Mouse (Mus musculus) liver, embryonic 11.5 days (tissue): ENCODE data around the gene Mrc1. TPM values are rescaled to one million over a fixed set of nuclear protein-coding genes. Genes with fewer than 3 reads are reported as not detected.

Experiments
- ATAC-seq: fragments of 200-750 bp; cut with Nextera tagmentation; replicated peaks from 2 replicates; pipeline ENCODE4 v1.8.0; 2017; ENCODE audit warnings: moderate number of reproducible peaks, mild to moderate bottlenecking, moderate TSS enrichment, moderate library complexity; ENCODE audit not compliant: low FRiP score
- DNase-seq: peaks from one replicate; pipeline ENCODE4 v3.0.0-alpha.2; 2017; ENCODE audit warnings: low spot score
- H3K27ac ChIP-seq: fragments of 300-500 bp; sonication (generic); 2 replicates; pipeline ENCODE4 v1.5.1; 2014; ENCODE audit warnings: mild to moderate bottlenecking, low read depth, low read length, control low read depth
- H3K27me3 ChIP-seq: fragments of 300-500 bp; sonication (generic); replicated peaks from 2 replicates; pipeline ENCODE4 v1.6.1; 2014; ENCODE audit warnings: low read length, mixed read lengths; ENCODE audit not compliant: control insufficient read depth, insufficient read depth
- H3K36me3 ChIP-seq: fragments of 300-500 bp; sonication (generic); 2 replicates; pipeline ENCODE4 v1.6.1; 2014; ENCODE audit warnings: mild to moderate bottlenecking, low read length, moderate library complexity, mixed read lengths; ENCODE audit not compliant: control insufficient read depth, insufficient read depth
- H3K4me1 ChIP-seq: fragments of 300-500 bp; sonication (generic); replicated peaks from 2 replicates; pipeline ENCODE4 v1.6.1; 2014; ENCODE audit warnings: low read length, mixed read lengths; ENCODE audit not compliant: control insufficient read depth, insufficient read depth
- H3K4me2 ChIP-seq: fragments of 300-500 bp; sonication (generic); 2 replicates; pipeline ENCODE4 v1.6.1; 2014; ENCODE audit warnings: mild to moderate bottlenecking, control low read depth, moderate library complexity
- H3K4me3 ChIP-seq: fragments of 300-500 bp; sonication (generic); 2 replicates; pipeline ENCODE4 v1.5.1; 2014; ENCODE audit warnings: low read depth, low read length, control low read depth
- H3K9ac ChIP-seq: fragments of 300-500 bp; sonication (generic); 2 replicates; pipeline ENCODE4 v1.6.1; 2014; ENCODE audit warnings: low read depth, low read length, control low read depth
- H3K9me3 ChIP-seq: fragments of 300-500 bp; sonication (generic); 2 replicates; pipeline ENCODE4 v1.6.1; 2016; ENCODE audit warnings: low read length, inconsistent platforms, mixed read lengths; ENCODE audit not compliant: control insufficient read depth
- WGBS: fragments of 180-500 bp; shearing (Covaris S2); extraction: QIAGEN DNeasy Blood & Tissue Kit; methylation state at CpG from one replicate; pipeline ENCODE4 v1.1.7; 2014; 5-methylcytosine and 5-hydroxymethylcytosine counted together
- microRNA counts: library from miRNA; unstranded; fragments of <30 nt; microRNA quantifications from one replicate; lab custom pipeline; 2015
- microRNA-seq: library from miRNA; unstranded; fragments of <30 nt; microRNA quantifications from one replicate; pipeline ENCODE4, GENCODE M21; 2017; ENCODE audit warnings: borderline number of aligned reads
- polyA plus RNA-seq: library from polyadenylated mRNA; unstranded; fragments of >200 nt; fragmentation: Nextera tagmentation; extraction: Ambion mirVana; gene quantifications from 2 replicates; pipeline ENCODE4 v1.2.1, GENCODE M21; 2014

Gene Mrc1
- polyA plus RNA-seq, 1 experiment from 2014 or later = 9.0 TPM

- H3K9ac ChIP-seq = no peak overlapping the region
- no peak for ATAC-seq
- H3K27ac ChIP-seq = no peak overlapping the region
- H3K36me3 ChIP-seq = no peaks in the 10 kb centered on the region
- H3K4me3 ChIP-seq = no peak overlapping the region
- no peak for DNase-seq
- H3K9me3 ChIP-seq = no peaks in the 10 kb centered on the region
- H3K4me1 ChIP-seq = no peaks in the 10 kb centered on the region
- 64% methylated on average over 4 of the region's 4 CpGs for WGBS
- no peak overlapping the region for H3K4me2 ChIP-seq
- H3K27me3 ChIP-seq = no peaks in the 10 kb centered on the region
Observed at GRCm38 (mm10) chr2:14312505-14313380, 83.6 kb downstream of the Mrc1 start.

DNA sequence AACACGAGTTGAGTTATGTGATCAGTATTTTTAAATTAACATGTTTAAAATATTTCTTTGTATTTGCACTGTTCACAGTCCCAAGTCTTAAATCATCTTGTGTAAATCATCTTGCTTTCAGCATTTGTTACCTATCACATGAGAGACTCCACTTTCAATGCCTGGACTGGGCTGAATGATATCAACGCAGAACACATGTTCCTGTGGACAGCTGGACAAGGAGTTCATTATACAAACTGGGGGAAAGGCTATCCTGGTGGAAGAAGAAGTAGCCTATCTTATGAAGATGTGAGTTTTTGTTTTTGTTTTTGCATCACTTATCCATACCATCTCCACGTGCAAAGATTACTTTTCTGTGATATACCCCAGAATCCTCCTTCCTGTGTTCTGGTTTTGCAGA is 85.9 kb downstream of the Mrc1 start:
- ATAC-seq = no peak

DNA sequence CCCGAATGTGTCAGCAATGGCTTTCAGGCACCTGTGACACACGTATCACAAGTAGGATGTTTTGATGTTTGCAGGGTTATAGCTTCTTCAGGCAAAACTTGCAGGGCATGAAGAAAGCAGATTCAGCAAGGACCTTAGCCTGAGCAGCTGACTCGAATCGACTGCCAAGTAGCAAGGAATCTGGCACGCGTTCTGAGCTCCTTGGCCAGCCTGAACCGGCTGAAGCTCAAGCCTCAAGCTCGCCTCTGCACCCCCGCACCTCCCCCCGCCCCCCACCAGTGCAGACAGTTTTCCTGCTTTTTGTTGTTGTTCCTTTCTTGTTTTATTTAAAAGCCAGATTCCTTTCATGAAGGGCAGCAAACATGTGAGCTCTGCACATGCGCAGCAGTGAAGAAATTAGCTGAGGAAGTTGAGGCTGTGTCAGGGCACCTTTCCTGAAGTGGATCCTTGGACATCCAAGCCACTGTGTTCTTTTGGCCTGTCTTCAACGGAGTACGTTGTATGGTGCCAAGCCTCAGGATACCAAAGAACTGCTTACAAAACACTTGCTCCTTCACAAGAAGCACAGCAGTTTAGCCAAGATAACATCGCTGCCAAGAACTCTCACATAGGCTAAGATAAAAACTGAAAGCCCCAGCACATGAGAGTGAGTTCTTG is 112.6 kb downstream of the Mrc1 start:
- H3K27me3 ChIP-seq = no peaks in the 10 kb centered on the region
- no peak overlapping the region for H3K9ac ChIP-seq
- H3K36me3 ChIP-seq = no peaks in the 10 kb centered on the region
- 75% methylated on average over 14 of the region's 14 CpGs for WGBS
- no peak overlapping the region for H3K27ac ChIP-seq
- ATAC-seq (no peak), DNase-seq (no peak)
- H3K9me3 ChIP-seq = no peaks in the 10 kb centered on the region
- H3K4me1 ChIP-seq = no peaks in the 10 kb centered on the region
- no peak overlapping the region for H3K4me2 ChIP-seq
- H3K4me3 ChIP-seq = no peak overlapping the region

More for the DNA sequence above, 85.9 kb downstream of the Mrc1 start:
- no peak overlapping the region for H3K9ac ChIP-seq
- no peak overlapping the region for H3K27ac ChIP-seq
- 74% methylated on average over 3 of the region's 3 CpGs for WGBS
- H3K9me3 ChIP-seq = no peaks in the 10 kb centered on the region
- DNase-seq = no peak
- H3K4me1 ChIP-seq = no peaks in the 10 kb centered on the region
- H3K36me3 ChIP-seq = no peaks in the 10 kb centered on the region
- H3K27me3 ChIP-seq = no peaks in the 10 kb centered on the region
- H3K4me3 ChIP-seq = no peak overlapping the region
- H3K4me2 ChIP-seq = no peak overlapping the region

DNA sequence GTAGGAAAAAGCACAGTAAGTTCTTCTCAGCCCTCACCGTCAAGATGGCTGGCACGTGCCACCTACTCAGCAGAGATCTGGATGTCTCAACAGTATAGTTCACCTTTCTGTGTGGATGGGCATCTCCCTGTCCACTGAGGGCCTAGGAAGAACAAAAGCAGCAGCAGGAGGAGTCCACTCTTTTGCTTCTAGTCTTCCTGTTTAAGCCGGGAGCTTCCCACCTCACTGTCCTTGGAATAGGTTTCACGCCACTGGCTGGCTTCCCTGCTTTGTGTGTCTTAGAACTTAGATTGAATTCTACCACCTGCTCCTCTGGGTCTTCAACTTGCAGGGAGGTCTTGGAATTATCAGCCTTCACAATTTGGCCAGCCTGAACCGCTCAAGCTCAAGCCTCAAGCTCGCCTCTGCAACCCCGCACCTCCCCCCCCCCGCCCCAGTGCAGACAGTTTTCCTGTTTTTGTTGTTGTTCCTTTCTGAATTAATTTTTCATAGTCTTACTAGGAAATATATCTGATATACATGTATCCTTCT is 113.2 kb downstream of the Mrc1 start:
- H3K36me3 ChIP-seq = no peaks in the 10 kb centered on the region
- 84% methylated on average over 8 of the region's 8 CpGs for WGBS
- H3K4me2 ChIP-seq = no peak overlapping the region
- H3K4me3 ChIP-seq = no peak overlapping the region
- DNase-seq = no peak
- H3K27ac ChIP-seq = no peak overlapping the region
- H3K27me3 ChIP-seq = no peaks in the 10 kb centered on the region
- no peak for ATAC-seq
- no peak overlapping the region for H3K9ac ChIP-seq
- H3K4me1 ChIP-seq = no peaks in the 10 kb centered on the region
- H3K9me3 ChIP-seq = no peaks in the 10 kb centered on the region

MicroRNA genes within 50 kb of the gene (microRNA counts, 519-probe panel; counts per million panel counts)
- not detected for microRNA mmu-miR-511 (lab: Ali Mortazavi, UCI)

Small RNAs within 50 kb of the gene (microRNA-seq; reads per million reads assigned to microRNA genes)
- 18.0 reads per million, percentile 29 among the genes with 10 or more reads in this experiment for gene Mir511

Other genes with a start within 250 kb of the Mrc1 start
- 83.7 and 90.3 TPM in 2 replicates for gene Hacd1, start 173.3 kb upstream of the Mrc1 start, polyA plus RNA-seq
- 52.4 and 55.1 TPM in 2 replicates for gene Stam, start 155.3 kb upstream of the Mrc1 start, polyA plus RNA-seq
- gene Tmem236, start 54.9 kb upstream of the Mrc1 start, polyA plus RNA-seq = not detected in 2 replicates
- 0.08 TPM in 1 of 2 replicates, not detected in the other for gene Slc39a12, start 158.9 kb downstream of the Mrc1 start, polyA plus RNA-seq